Mouse (Mus musculus) hindbrain, embryonic 16.5 days (tissue): Measurements from ENCODE around the gene Lekr1. TPM values are rescaled to one million over a fixed set of nuclear protein-coding genes. Genes with fewer than 3 reads are reported as not detected.

Source experiments
- ATAC-seq: fragments of 200-750 bp; cut with Nextera tagmentation; 2 replicates; pipeline ENCODE4 v1.8.0; 2017; ENCODE audit warnings: moderate TSS enrichment, moderate library complexity
- H3K27ac ChIP-seq: fragments of 300-500 bp; sonication (generic); 2 replicates; pipeline ENCODE4 v1.5.1; 2014; ENCODE audit warnings: low read depth, mild to moderate bottlenecking, control low read depth, low read length, moderate library complexity
- H3K27me3 ChIP-seq: fragments of 300-500 bp; sonication (generic); replicated peaks from 2 replicates; pipeline ENCODE4 v1.6.1; 2014; ENCODE audit warnings: low read length; ENCODE audit not compliant: control insufficient read depth, insufficient read depth
- H3K36me3 ChIP-seq: fragments of 300-500 bp; sonication (generic); 2 replicates; pipeline ENCODE4 v1.6.1; 2014; ENCODE audit warnings: mild to moderate bottlenecking, low read length, moderate library complexity, mixed read lengths; ENCODE audit not compliant: control insufficient read depth, insufficient read depth
- H3K4me1 ChIP-seq: fragments of 300-500 bp; sonication (generic); 2 replicates; pipeline ENCODE4 v1.6.1; 2014; ENCODE audit warnings: low read depth, low read length; ENCODE audit not compliant: control insufficient read depth, insufficient read depth
- H3K4me2 ChIP-seq: fragments of 300-500 bp; sonication (generic); 2 replicates; pipeline ENCODE4 v1.6.1; 2014; ENCODE audit warnings: mild to moderate bottlenecking, low read length, control low read depth, moderate library complexity
- H3K4me3 ChIP-seq: fragments of 300-500 bp; sonication (generic); 2 replicates; pipeline ENCODE4 v1.5.1; 2014; ENCODE audit warnings: mild to moderate bottlenecking, low read length, control low read depth, moderate library complexity
- H3K9ac ChIP-seq: fragments of 300-500 bp; sonication (generic); 2 replicates; pipeline ENCODE4 v1.6.1; 2014; ENCODE audit warnings: low read depth, mild to moderate bottlenecking, control low read depth, low read length, moderate library complexity
- H3K9me3 ChIP-seq: fragments of 300-500 bp; sonication (generic); 2 replicates; pipeline ENCODE4 v1.6.1; 2014; ENCODE audit warnings: mild to moderate bottlenecking, low read length, moderate library complexity; ENCODE audit not compliant: control insufficient read depth
- WGBS: fragments of 180-500 bp; shearing (Covaris S2); extraction: QIAGEN DNeasy Blood & Tissue Kit; methylation state at CpG from one replicate; pipeline ENCODE4 v1.1.7; 2014; 5-methylcytosine and 5-hydroxymethylcytosine counted together
- polyA plus RNA-seq: library from polyadenylated mRNA; unstranded; fragments of >200 nt; fragmentation: Nextera tagmentation; extraction: Ambion mirVana; gene quantifications from 2 replicates; pipeline ENCODE4 v1.2.1, GENCODE M21; 2015

The Lekr1 gene
- polyA plus RNA-seq, 1 experiment from 2014 or later: 7.2 TPM

DNA sequence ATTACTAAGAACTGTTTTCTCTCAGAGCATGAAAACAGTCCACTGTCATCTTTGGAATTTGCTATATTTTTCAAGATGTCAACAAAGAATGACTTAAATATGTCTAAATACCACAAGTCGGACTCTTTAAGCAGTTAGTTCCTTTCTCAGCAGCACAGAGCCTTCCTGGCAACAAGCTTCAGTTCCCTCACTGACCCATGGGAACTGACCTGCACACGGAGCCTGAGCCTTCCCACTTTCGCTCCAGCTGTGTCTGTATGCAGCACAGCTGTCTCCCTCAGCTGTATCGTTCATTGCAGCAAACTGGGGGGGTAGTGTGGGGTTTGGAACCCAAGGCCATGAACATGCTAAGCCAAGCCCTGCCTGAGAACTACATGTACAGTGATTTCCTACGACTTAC, 136.8 kb downstream of the Lekr1 start:
- Histone ChIP-seq H3K9me3 (no peaks in the 10 kb centered on the region), H3K9ac (no peak overlapping the region), H3K4me2 (no peak overlapping the region), H3K27ac (no peak overlapping the region), H3K36me3 (no peaks in the 10 kb centered on the region), H3K4me1 (no peaks in the 10 kb centered on the region), H3K4me3 (no peak overlapping the region), H3K27me3 (no peaks in the 10 kb centered on the region)
- 72% methylated on average over 5 of the region's 5 CpGs for WGBS
- no peak for ATAC-seq

DNA sequence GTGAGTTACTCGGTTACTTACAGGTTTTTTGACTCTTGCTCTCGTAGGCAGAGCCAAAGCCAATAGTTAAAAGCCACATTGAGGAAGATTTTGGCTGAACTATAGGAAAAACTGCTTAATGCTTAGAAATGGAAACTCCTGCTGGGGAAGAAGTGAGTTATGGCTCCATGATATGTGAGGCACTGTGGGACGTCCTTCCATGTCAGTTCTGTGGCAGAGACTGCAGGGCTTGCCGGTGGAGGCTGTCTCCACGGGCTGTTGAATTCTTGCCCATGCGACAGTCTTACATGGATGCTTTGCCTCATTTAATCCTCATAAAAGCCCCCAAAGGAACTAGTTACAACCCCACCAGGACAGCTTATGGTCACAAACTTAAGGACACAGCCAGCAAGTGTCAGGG, 148.9 kb downstream of the Lekr1 start:
- no peak overlapping the region for H3K4me3 ChIP-seq
- no peaks in the 10 kb centered on the region for H3K36me3 ChIP-seq
- H3K9me3 ChIP-seq: no peaks in the 10 kb centered on the region
- H3K27me3 ChIP-seq: no peaks in the 10 kb centered on the region
- no peak overlapping the region for H3K4me2 ChIP-seq
- H3K27ac ChIP-seq: no peak overlapping the region
- H3K9ac ChIP-seq: no peak overlapping the region
- ATAC-seq: no peak
- no peaks in the 10 kb centered on the region for H3K4me1 ChIP-seq
- WGBS: 60% methylated on average over 6 of the region's 6 CpGs

DNA sequence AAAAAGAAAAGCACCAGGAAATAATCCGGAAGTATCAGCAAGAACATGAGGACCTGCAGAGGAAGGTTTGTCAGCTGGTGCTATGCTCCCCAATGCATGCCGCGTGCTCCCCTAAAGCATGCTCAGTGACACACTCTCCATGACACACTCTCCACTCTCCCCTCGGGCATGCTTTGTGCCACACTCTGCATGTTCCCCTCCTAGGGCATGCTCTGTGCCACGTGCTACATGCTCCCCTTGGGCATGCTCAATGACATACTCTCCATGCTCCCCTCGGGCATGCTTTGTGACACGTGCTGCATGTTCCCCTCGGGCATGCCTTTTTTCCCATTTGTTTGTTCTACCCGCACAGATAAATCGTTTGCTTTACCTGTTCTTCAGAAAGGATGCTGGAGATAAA, 150.0 kb downstream of the Lekr1 start:
- Histone ChIP-seq H3K4me2 (no peak overlapping the region), H3K4me1 (no peaks in the 10 kb centered on the region), H3K27me3 (no peaks in the 10 kb centered on the region), H3K9ac (no peak overlapping the region), H3K36me3 (no peaks in the 10 kb centered on the region), H3K9me3 (no peaks in the 10 kb centered on the region), H3K4me3 (no peak overlapping the region), H3K27ac (no peak overlapping the region)
- ATAC-seq: no peak
- whole genome bisulfite sequencing: 76% methylated on average over 10 of the region's 10 CpGs

DNA sequence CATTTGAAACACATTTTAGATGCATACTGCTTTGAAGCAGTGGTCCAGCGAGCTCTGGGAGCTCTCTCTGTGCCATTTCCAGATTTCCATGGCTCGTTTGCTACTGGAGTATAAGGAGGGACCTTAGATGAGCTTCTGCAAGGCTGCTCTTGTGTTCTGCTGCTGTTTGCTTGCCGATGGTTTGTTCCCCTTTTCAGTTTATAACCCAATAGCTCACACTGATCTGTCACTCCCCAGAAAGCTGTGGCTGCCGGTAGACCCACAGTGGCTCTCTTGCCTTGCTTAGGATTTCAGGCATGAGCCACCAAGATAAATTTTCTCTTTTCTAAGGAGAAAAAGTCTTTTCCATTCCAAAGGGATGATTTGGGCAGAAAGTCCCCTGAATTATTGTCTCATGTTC, 152.6 kb downstream of the Lekr1 start:
- H3K4me3 ChIP-seq: no peak overlapping the region
- H3K36me3 ChIP-seq: no peaks in the 10 kb centered on the region
- no peaks in the 10 kb centered on the region for H3K4me1 ChIP-seq
- no peak for ATAC-seq
- H3K27me3 ChIP-seq: no peaks in the 10 kb centered on the region
- 73% methylated on average over 4 of the region's 4 CpGs for WGBS
- no peak overlapping the region for H3K27ac ChIP-seq
- H3K9ac ChIP-seq: no peak overlapping the region
- H3K9me3 ChIP-seq: no peaks in the 10 kb centered on the region
- no peak overlapping the region for H3K4me2 ChIP-seq

DNA sequence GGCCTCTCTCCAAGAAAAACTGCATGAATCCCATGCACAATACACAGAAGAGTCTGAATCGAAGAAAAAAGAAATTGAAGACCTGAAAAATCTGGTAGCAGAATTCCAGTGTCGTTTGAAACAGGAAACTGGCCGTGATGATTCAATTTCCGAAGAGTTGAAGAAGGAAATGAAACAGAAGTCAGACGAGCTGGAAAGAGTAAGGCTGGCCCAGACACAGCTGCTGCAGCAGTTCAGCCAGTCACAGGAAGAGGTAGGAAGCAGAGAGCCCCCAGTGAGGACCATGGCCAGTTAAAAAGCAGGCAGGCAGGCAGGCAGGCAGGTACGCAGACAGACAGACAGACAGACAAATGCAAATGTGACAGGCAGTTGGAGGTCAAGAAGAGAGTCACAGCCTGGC, 153.8 kb downstream of the Lekr1 start:
- Histone ChIP-seq H3K4me3 (no peak overlapping the region), H3K27me3 (no peaks in the 10 kb centered on the region), H3K4me1 (no peaks in the 10 kb centered on the region), H3K9me3 (no peaks in the 10 kb centered on the region), H3K36me3 (no peaks in the 10 kb centered on the region), H3K4me2 (no peak overlapping the region), H3K9ac (no peak overlapping the region), H3K27ac (no peak overlapping the region)
- no peak for ATAC-seq
- WGBS: 67% methylated on average over 6 of the region's 6 CpGs

DNA sequence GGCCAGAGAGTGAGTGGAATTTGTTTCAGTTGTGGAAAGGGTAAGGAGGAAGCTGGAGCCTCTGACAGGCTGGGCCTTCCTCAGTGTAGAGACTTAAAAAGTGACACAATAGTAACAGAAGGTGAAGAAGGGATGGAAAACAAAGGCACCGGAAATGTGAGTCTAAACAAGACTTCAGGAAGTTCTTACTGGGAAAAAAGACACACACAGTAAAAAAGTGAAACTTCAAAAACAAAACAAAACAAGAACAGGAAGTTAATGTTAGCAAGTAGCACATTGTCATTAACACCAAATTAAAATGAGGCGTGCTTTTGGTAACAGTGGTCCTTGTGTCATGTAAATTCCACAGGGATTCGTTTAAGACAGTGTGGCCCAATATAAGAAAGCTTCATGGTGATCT, 158.9 kb downstream of the Lekr1 start:
- H3K36me3 ChIP-seq: no peaks in the 10 kb centered on the region
- WGBS: 69% methylated on average over 3 of the region's 3 CpGs
- no peak overlapping the region for H3K4me2 ChIP-seq
- ATAC-seq: no peak
- no peaks in the 10 kb centered on the region for H3K9me3 ChIP-seq
- no peak overlapping the region for H3K27ac ChIP-seq
- no peaks in the 10 kb centered on the region for H3K27me3 ChIP-seq
- peaks cover 5% of the 10 kb centered on the region for H3K4me1 ChIP-seq
- H3K9ac ChIP-seq: no peak overlapping the region
- no peak overlapping the region for H3K4me3 ChIP-seq

DNA sequence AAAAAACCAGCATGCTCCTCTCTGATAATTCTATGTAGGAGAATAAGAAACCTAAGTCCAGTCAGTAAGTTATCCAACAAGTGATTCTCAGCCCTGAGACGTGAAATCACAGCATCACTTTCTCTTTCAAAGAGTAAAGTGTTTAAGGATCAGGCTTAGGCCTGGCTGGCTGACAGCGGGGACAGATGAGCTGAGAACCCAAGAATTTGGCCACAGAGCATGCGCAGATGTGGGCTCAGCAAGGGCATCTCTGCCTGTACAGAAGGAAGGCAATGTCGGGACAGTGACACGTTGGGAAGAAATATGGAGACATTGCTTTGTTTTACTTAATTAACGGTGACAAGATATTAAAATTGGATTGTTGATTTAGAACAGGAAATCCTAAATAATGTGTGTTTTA, 160.7 kb downstream of the Lekr1 start:
- no peak for ATAC-seq
- no peaks in the 10 kb centered on the region for H3K36me3 ChIP-seq
- H3K9me3 ChIP-seq: no peaks in the 10 kb centered on the region
- H3K4me1 ChIP-seq: peaks cover 5% of the 10 kb centered on the region
- no peak overlapping the region for H3K27ac ChIP-seq
- H3K9ac ChIP-seq: no peak overlapping the region
- H3K4me2 ChIP-seq: no peak overlapping the region
- 82% methylated on average over 6 of the region's 6 CpGs for WGBS
- H3K4me3 ChIP-seq: no peak overlapping the region
- H3K27me3 ChIP-seq: no peaks in the 10 kb centered on the region

DNA sequence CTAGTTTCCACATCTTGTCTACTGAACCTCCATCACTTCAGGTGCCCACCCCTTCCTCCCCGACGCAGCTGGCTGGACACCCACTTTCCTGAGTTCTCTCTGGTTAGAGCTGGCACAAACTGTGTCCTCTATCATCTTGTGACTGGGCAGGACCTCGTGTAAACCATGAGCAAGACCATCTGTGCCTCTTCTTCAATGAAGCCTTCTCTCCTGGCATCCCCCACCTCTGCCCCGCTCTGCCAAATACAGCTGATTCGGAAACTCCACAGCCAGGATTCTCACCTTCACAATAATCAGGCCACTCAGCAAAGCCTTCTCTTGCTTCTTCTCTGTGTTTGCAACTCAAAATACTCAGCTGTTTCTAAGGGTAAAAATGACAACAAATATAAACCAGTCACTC, 161.4 kb downstream of the Lekr1 start:
- no peak for ATAC-seq
- H3K9ac ChIP-seq: no peak overlapping the region
- H3K27ac ChIP-seq: no peak overlapping the region
- no peaks in the 10 kb centered on the region for H3K9me3 ChIP-seq
- no peaks in the 10 kb centered on the region for H3K36me3 ChIP-seq
- no peak overlapping the region for H3K4me3 ChIP-seq
- H3K4me1 ChIP-seq: peaks cover 5% of the 10 kb centered on the region
- H3K4me2 ChIP-seq: no peak overlapping the region
- 82% methylated on average over 5 of the region's 5 CpGs for WGBS
- H3K27me3 ChIP-seq: no peaks in the 10 kb centered on the region

DNA sequence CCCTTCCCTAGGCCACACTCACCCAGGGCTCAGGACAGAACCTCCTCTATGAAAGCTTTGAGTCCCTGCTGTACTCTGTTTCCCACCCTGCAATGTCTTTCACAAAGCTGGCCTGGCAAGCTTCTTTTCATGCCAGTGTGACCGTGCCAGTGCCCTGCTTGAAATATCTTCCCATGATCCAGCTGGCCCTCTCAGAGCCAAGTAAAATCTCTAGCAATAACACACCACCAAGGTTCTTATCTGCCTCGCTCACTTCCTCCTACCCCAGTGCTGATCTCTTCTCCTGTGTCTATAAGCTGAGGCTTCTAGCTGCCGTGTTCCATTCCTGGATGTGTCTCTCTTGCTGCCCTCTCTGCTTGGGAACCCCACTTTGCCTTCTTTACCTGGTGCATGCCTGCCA, 162.0 kb downstream of the Lekr1 start:
- Histone ChIP-seq H3K9ac (no peak overlapping the region), H3K27ac (peak overlapping the region; percentile 17; the same call in 1 of the 2 replicates), H3K4me1 (peaks cover 5% of the 10 kb centered on the region), H3K27me3 (no peaks in the 10 kb centered on the region), H3K4me2 (no peak overlapping the region), H3K36me3 (no peaks in the 10 kb centered on the region), H3K4me3 (no peak overlapping the region), H3K9me3 (no peaks in the 10 kb centered on the region)
- 65% methylated on average over 3 of the region's 3 CpGs for WGBS
- ATAC-seq: peak; percentile 43; the same call in 1 of the 2 replicates

DNA sequence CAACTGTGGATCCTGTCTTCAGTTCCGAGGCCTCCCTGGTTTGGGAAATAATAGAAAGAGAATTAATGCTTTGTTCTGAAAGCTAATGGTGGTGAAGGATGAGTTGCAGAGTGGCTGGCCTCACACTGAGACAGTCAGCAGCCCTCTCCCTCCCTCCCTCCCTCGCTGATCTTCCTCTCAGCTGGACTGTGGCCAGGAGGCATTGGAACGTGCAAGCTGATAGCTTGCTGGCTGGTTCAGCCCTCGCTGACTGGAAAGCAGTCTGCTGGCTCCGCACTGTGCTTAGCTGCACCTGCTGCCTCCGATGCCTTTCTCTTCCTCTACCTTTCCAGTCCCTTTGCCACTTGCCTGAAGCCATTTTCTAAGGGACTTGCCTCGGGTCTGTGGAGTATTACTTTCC, 163.2 kb downstream of the Lekr1 start:
- H3K27me3 ChIP-seq: no peaks in the 10 kb centered on the region
- WGBS: 5% methylated on average over 7 of the region's 7 CpGs
- H3K9ac ChIP-seq: no peak overlapping the region
- peak overlapping the region; percentile 19; the same call in 1 of the 2 replicates for H3K4me2 ChIP-seq
- no peaks in the 10 kb centered on the region for H3K9me3 ChIP-seq
- no peak overlapping the region for H3K27ac ChIP-seq
- peak; percentile 92 for ATAC-seq
- H3K36me3 ChIP-seq: no peaks in the 10 kb centered on the region
- H3K4me3 ChIP-seq: no peak overlapping the region
- peaks cover 5% of the 10 kb centered on the region for H3K4me1 ChIP-seq
